Mouse (Mus musculus): Measurements from ENCODE around the gene Tomm40. TPM values are rescaled to one million over a fixed set of nuclear protein-coding genes. Genes with fewer than 3 reads are reported as not detected.
A peak's percentile ranks its signal among the peaks of the same experiment; 100 is the strongest.

The Tomm40 gene
- total and polyA plus RNA-seq, 2 experiments from 2014 or later, result 113 to 147 TPM

DNA sequence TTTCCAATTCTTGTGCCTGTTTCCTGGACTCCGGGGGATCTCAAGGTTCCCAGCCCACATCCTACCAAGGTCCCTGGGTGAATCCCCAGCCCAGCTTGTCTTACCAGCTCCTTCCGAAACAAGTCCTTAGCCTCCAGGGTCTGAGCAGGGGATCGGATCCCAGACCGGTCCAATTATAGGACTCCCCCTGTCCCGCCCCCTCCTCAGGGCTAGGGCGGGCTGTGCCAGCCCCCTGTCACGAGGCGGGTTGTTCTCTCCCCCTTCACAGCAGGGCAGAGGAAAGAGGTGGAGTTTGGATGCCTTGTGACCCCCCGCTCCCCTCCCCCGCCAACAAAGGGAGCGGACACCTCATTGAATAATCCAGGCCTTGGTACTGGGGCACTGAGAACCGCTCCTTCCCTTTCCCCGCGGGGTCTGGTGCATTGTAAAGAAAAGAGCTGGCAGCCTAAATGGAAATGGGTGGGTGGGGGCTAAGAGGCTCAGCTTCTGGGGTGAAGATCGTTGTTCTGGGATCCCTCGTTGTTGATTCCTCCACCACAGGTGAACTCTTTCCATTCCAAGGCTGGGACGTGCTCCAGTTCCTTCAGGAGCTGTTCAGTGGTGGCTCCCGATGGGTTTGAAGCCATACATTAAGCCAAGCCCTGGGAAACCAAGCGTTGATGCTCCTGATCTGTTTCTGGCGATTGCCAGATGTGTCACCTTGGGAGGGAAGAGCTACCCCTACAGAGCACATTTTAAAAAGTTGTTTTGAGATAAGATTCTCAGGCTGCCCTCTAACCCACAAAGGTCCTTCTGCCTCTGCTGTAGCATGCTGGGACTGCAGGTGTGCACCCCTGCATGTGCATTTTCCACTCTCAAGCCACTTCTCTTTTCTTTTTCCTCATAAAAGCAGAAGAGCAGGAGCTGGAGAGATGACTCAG is 16.1 kb downstream of the Tomm40 start, which contains the start of gene Apoe:
TSS of gene Apoe (minus strand) at position 282 of the 920 bp plus-strand sequence.
- Histone ChIP-seq H3K27me3 (ENCODE audit: insufficient read depth, low read length) (no peaks in the 10 kb centered on the region), H3K4me1 (ENCODE audit: insufficient read depth) (no peaks in the 10 kb centered on the region), H3K4me3 (ENCODE audit: low read depth, low read length) (peak within 1 kb of the TSS; percentile 34), H3K36me3 (ENCODE audit: insufficient read depth) (peaks cover 6% of the 10 kb centered on the region), H3K9ac (peak within 1 kb of the TSS; percentile 44), H3K27ac (ENCODE audit: low read depth, low read length) (peak within 1 kb of the TSS; percentile 50), H3K9me3 (ENCODE audit: low read length) (no peaks in the 10 kb centered on the region), H3K4me2 (ENCODE audit: low read depth) (peak within 1 kb of the TSS; percentile 53)
- peak; percentile 77 for ATAC-seq
- DNase-seq, result peak; percentile 67
- peak; percentile 11; the same call in 1 of the 2 replicates for TF ChIP-seq CTCF (IDR thresholded peaks at IDR 0.05; ENCODE audit: low read depth)
- WGBS, result 1% methylated on average over 20 of the region's 20 CpGs

DNA sequence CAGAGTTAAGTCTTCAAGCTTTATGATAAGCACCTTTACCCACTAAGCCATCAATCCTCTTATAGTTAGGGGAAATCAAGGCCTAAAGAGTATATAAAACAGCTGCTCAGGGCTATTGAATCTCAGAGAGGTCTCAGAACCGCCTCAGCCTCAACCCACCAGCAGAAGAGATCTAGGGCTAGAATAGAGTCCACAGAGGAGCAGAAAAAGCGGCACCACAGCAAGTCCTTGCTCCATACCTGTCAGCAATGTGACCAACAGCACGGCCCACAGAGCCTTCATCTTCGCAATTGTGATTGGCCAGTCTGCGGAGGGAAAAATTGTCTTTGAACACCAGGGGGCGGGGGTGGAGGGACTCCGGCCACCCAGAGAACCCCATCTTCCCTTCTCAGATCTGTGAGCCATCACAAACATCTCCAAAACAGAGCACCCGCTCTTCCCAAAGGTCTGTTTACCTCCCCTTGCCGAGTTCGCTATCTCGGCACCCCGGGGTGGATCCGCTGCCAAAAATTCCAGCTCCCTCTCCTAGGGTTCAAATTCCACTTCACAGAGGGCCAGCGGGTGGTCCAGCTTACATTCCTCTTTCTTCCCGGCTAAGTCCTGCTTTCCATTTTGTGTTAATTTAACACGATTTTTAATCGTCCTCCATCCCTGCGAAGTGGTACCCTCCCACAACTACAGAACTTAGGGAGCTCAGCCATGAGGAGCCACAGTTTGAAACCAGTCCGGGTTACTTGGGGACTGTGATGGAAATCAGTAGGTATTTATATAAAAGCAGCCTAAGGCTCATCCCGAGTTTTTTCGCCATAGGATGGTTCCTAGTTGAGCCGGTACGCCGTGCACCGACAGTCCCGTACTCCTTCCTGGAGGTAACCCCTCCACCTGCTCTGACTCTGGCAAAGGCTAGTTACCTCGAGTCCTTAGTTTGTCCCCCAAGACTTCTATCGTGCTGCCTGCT is 17.0 kb downstream of the Tomm40 start:
- DNase-seq (no peak), ATAC-seq (no peak)
- H3K4me1 ChIP-seq (ENCODE audit: insufficient read depth), result no peaks in the 10 kb centered on the region
- no peaks in the 10 kb centered on the region for H3K9me3 ChIP-seq (ENCODE audit: low read length)
- peak overlapping the region; percentile 34 for H3K4me3 ChIP-seq (ENCODE audit: low read depth, low read length)
- peak overlapping the region; percentile 44 for H3K9ac ChIP-seq
- peaks cover 6% of the 10 kb centered on the region for H3K36me3 ChIP-seq (ENCODE audit: insufficient read depth)
- peak; percentile 39 for TF ChIP-seq CTCF (IDR thresholded peaks at IDR 0.05; ENCODE audit: low read depth)
- peak overlapping the region; percentile 53 for H3K4me2 ChIP-seq (ENCODE audit: low read depth)
- H3K27me3 ChIP-seq (ENCODE audit: insufficient read depth, low read length), result no peaks in the 10 kb centered on the region
- WGBS, result 3% methylated on average over 28 of the region's 28 CpGs
- peak overlapping the region; percentile 50 for H3K27ac ChIP-seq (ENCODE audit: low read depth, low read length)

DNA sequence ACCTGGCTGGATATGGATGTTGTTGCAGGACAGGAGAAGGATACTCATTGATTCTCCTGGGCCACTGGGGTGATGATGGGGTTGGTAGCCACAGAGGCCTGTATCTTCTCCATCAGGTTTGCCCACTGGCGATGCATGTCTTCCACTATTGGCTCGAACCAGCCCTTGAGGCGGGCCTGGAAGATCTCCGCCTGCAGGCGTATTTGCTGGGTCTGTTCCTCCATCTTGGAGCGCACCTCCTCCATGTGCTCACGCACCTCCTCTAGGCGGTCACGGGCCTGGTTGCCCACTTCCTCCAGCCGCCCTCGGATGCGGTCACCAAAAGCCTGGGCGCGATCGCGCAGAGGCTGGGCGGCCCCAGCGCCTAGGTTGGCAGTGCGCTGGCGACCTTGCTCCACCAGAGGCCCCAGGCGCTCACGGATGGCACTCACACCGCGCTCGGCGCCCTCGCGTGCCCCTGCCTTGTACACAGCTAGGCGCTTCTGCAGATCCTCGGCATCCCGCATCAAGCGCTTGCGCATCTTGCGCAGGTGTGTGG is 18.8 kb downstream of the Tomm40 start:
- Histone ChIP-seq H3K27me3 (ENCODE audit: insufficient read depth, low read length) (no peaks in the 10 kb centered on the region), H3K4me1 (ENCODE audit: insufficient read depth) (no peaks in the 10 kb centered on the region), H3K4me3 (ENCODE audit: low read depth, low read length) (no peak overlapping the region), H3K4me2 (ENCODE audit: low read depth) (no peak overlapping the region), H3K9me3 (ENCODE audit: low read length) (no peaks in the 10 kb centered on the region), H3K36me3 (ENCODE audit: insufficient read depth) (peaks cover 6% of the 10 kb centered on the region; the same call in 1 of the 2 replicates), H3K27ac (ENCODE audit: low read depth, low read length) (no peak overlapping the region), H3K9ac (no peak overlapping the region)
- WGBS, result 97% methylated on average over 34 of the region's 34 CpGs
- ATAC-seq, result no peak
- no peak for TF ChIP-seq CTCF (IDR thresholded peaks at IDR 0.05; ENCODE audit: low read depth)
- no peak for DNase-seq

DNA sequence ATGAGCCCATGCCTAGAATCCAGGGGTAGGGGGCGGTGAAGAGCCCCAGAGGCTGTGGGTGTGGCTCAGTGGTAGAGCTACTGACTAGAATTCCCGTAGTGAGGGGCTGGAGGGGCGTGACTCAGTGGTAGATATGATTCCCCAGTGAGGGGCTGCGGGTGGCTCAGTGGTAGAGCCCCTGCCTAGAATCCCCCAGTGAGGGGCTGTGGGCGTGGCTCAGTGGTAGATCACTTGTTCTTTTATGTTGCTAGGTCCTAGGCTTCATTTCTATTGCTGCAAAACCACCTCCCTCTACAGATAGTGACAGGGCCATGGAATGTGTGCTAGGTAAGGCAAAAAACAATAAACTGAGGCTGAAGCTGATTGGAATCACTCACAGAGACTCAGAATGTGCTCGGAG is 19.4 kb downstream of the Tomm40 start:
- WGBS, result 96% methylated on average over 6 of the region's 6 CpGs
- no peak for TF ChIP-seq CTCF (IDR thresholded peaks at IDR 0.05; ENCODE audit: low read depth)
- no peak overlapping the region for H3K9ac ChIP-seq
- H3K9me3 ChIP-seq (ENCODE audit: low read length), result no peaks in the 10 kb centered on the region
- ATAC-seq (no peak), DNase-seq (no peak)
- no peak overlapping the region for H3K4me3 ChIP-seq (ENCODE audit: low read depth, low read length)
- no peaks in the 10 kb centered on the region for H3K4me1 ChIP-seq (ENCODE audit: insufficient read depth)
- no peak overlapping the region for H3K27ac ChIP-seq (ENCODE audit: low read depth, low read length)
- no peak overlapping the region for H3K4me2 ChIP-seq (ENCODE audit: low read depth)
- peaks cover 6% of the 10 kb centered on the region; the same call in 1 of the 2 replicates for H3K36me3 ChIP-seq (ENCODE audit: insufficient read depth)
- no peaks in the 10 kb centered on the region for H3K27me3 ChIP-seq (ENCODE audit: insufficient read depth, low read length)

DNA sequence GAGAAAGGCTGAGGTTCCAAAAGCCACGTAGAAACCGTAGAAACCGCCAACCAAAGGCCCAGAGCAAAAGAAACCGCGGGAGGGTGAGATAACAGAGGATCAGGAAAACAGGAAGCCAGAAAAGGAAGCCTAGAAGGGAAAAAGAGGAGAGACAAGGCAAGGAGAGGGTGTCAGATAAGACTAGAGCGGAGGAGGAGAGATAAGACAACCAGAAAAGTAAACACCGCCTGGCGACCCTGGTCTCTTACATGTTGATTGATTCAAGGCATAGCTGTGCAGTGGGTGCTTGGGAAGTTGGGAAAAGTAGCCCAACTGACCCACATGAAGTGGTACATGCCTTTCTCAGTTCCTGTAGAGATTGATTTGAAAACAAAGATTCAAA is 20.0 kb downstream of the Tomm40 start:
- Histone ChIP-seq H3K9ac (no peak overlapping the region), H3K9me3 (ENCODE audit: low read length) (no peaks in the 10 kb centered on the region), H3K27ac (ENCODE audit: low read depth, low read length) (0 out of 2 replicates have a peak overlapping the region, but pooled peaks have one; percentile 5), H3K4me2 (ENCODE audit: low read depth) (no peak overlapping the region), H3K4me1 (ENCODE audit: insufficient read depth) (no peaks in the 10 kb centered on the region), H3K36me3 (ENCODE audit: insufficient read depth) (peaks cover 6% of the 10 kb centered on the region; the same call in 1 of the 2 replicates), H3K4me3 (ENCODE audit: low read depth, low read length) (no peak overlapping the region), H3K27me3 (ENCODE audit: insufficient read depth, low read length) (no peaks in the 10 kb centered on the region)
- no peak for TF ChIP-seq CTCF (IDR thresholded peaks at IDR 0.05; ENCODE audit: low read depth)
- WGBS, result 71% methylated on average over 8 of the region's 8 CpGs
- no peak for DNase-seq
- no peak for ATAC-seq

DNA sequence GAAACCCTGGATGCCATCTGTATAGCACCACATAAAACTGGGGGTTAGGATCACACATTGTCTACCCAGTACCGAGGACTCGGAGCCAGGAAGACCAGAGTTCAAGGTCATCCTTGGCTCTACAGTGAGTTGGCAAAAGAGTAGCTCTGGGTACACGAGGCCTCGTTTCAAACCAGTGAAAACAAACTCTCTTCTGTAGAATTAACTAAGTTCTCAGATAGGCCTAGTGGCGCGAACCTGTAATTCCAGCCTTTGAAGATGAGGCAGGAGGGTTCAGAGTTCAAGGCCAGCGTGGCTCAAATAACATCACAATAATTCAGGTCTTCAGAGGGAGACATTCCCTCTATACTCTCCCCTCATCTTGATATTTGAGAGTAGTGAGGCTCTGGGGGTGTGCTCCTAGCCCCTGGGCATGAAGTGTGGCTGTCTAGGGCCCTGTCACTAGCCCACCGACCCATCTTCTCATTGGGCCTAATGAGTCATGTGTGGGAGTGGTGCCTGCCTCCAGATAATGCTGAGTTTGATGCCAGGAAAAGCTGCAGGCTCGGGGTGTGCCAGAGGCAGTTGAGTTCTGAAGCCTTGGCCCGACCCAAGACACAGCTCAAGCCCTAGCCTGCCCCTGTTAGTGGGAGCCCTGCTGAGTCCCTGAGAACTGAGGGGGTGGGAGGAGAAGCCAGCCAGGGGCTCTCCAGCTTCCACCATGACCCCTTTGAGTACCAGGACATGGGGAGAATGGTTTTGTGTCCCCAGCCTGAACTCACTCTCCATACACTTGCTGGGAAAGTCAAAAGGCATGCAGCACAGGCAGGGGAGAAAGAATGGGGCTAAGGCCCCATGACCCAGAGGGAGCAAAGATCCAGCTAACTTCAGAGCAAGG is 20.7 kb downstream of the Tomm40 start:
- Histone ChIP-seq H3K27ac (ENCODE audit: low read depth, low read length) (peak overlapping the region; percentile 5; the same call in 1 of the 2 replicates), H3K9me3 (ENCODE audit: low read length) (no peaks in the 10 kb centered on the region), H3K4me2 (ENCODE audit: low read depth) (no peak overlapping the region), H3K27me3 (ENCODE audit: insufficient read depth, low read length) (no peaks in the 10 kb centered on the region), H3K4me3 (ENCODE audit: low read depth, low read length) (no peak overlapping the region), H3K9ac (no peak overlapping the region), H3K4me1 (ENCODE audit: insufficient read depth) (no peaks in the 10 kb centered on the region), H3K36me3 (ENCODE audit: insufficient read depth) (peaks cover 6% of the 10 kb centered on the region; the same call in 1 of the 2 replicates)
- DNase-seq (no peak), ATAC-seq (no peak)
- 90% methylated on average over 10 of the region's 10 CpGs for WGBS
- no peak for TF ChIP-seq CTCF (IDR thresholded peaks at IDR 0.05; ENCODE audit: low read depth)

All from forebrain, postnatal 0 days (tissue).